Mouse (Mus musculus): ENCODE results near the gene Zfp984. TPM values are rescaled to one million over a fixed set of nuclear protein-coding genes. Genes with fewer than 3 reads are reported as not detected.
"Not testable (repeated sequence)": the region's sequence is repeated elsewhere in the genome, so short reads cannot be mapped to it uniquely, and the experiment has no call there.

Gene Zfp984
- total RNA-seq, 2 experiments from 2014 or later, result 2.0 to 2.2 TPM

- DNase-seq (ENCODE audit: low spot score in 2 of 2); intact Hi-C loops (cut with DNase I): not testable (repeated sequence)
These were observed 70.8 kb downstream of the Zfp984 start for GRCm38 (mm10) chr4:147738636-147739369.

Other genes with a start within 250 kb of the Zfp984 start
- gene Zfp979, start 167.3 kb downstream of the Zfp984 start, total RNA-seq (2021), result under 1 TPM; 0.23 to 0.34 TPM
- gene Zfp534, start 107.2 kb downstream of the Zfp984 start, total RNA-seq (2021), result not detected
- 10 to 100 TPM; 20.5 to 24.0 TPM for gene Zfp933, start 38.6 kb upstream of the Zfp984 start, total RNA-seq (2021)
- gene Miip, start 59.0 kb upstream of the Zfp984 start, total RNA-seq (2021), result 10 to 100 TPM; 16.2 to 18.3 TPM
- gene Fv1, start 59.2 kb upstream of the Zfp984 start, total RNA-seq (2021), result 1 to 10 TPM; 8.9 to 9.5 TPM
- gene Mfn2, start 94.9 kb upstream of the Zfp984 start, total RNA-seq (2021), result 100 to 1,000 TPM; 187 to 193 TPM
- 10 to 100 TPM; 17.6 to 19.9 TPM for gene Plod1, start 127.0 kb upstream of the Zfp984 start, total RNA-seq (2021)
- 10 to 100 TPM; 29.0 to 30.6 TPM for gene 2510039O18Rik, start 131.1 kb upstream of the Zfp984 start, total RNA-seq (2021)
- not detected for gene Nppb, start 176.0 kb upstream of the Zfp984 start, total RNA-seq (2021)
- gene Nppa, start 190.9 kb upstream of the Zfp984 start, total RNA-seq (2021), result under 1 TPM in 1 of 2 experiments, not detected in 1; 0.71 TPM
- gene Clcn6, start 229.0 kb upstream of the Zfp984 start, total RNA-seq (2021), result 10 to 100 TPM; 70.9 to 73.9 TPM
- gene Mthfr, start 229.3 kb upstream of the Zfp984 start, total RNA-seq (2021), result 10 to 100 TPM; 27.1 to 30.5 TPM

All from left cerebral cortex, postnatal 25 days (tissue).